Comparison of ENCODE assay signal across 8 mouse cellular contexts in genomic region chr3:103393283-103394060, GRCm38 (mm10).
A peak's percentile ranks its signal among the peaks of the same experiment; 100 is the strongest.
DNase-seq lines count a peak whose midpoint lies in the region; ATAC-seq and TF ChIP-seq lines count a peak whose summit lies in the region.

No protein-coding gene starts in this region.

- H3K4me3 ChIP-seq in lung, embryonic 16.5 days (ENCODE audit: low read length) = no peak overlapping the region
- no peak overlapping the region for H3K4me3 ChIP-seq in forebrain, embryonic 13.5 days
- no peak overlapping the region for H3K4me3 ChIP-seq in limb, embryonic 12.5 days (replicated peaks)
- H3K4me3 ChIP-seq in stomach, postnatal 0 days (ENCODE audit: low read depth, low read length) = no peak overlapping the region

- 79% methylated on average over 14 of the region's 14 CpGs for WGBS in lung, embryonic 16.5 days
- WGBS in forebrain, embryonic 13.5 days = 84% methylated on average over 14 of the region's 14 CpGs
- 76% methylated on average over 14 of the region's 14 CpGs for WGBS in limb, embryonic 12.5 days
- WGBS in stomach, postnatal 0 days = 86% methylated on average over 14 of the region's 14 CpGs

- no peaks in the 10 kb centered on the region for H3K36me3 ChIP-seq in lung, embryonic 16.5 days (ENCODE audit: control insufficient read depth, insufficient read depth, low read length)
- H3K36me3 ChIP-seq in forebrain, embryonic 13.5 days (ENCODE audit: poor library complexity, severe bottlenecking) = no peaks in the 10 kb centered on the region
- no peaks in the 10 kb centered on the region for H3K36me3 ChIP-seq in limb, embryonic 12.5 days
- no peaks in the 10 kb centered on the region for H3K36me3 ChIP-seq in stomach, postnatal 0 days (ENCODE audit: control insufficient read depth, insufficient read depth, low read length)

- no peaks in the 10 kb centered on the region for H3K27me3 ChIP-seq in lung, embryonic 16.5 days (ENCODE audit: control insufficient read depth, insufficient read depth, low read depth, low read length)
- H3K27me3 ChIP-seq in forebrain, embryonic 13.5 days = no peaks in the 10 kb centered on the region
- no peaks in the 10 kb centered on the region for H3K27me3 ChIP-seq in limb, embryonic 12.5 days
- no peaks in the 10 kb centered on the region for H3K27me3 ChIP-seq in stomach, postnatal 0 days (ENCODE audit: control insufficient read depth, insufficient read depth, low read length)

- peak; percentile 35 for TF ChIP-seq CTCF in stomach, postnatal 0 days (IDR thresholded peaks at IDR 0.05; ENCODE audit: low read depth)

- no peak overlapping the region for H3K9ac ChIP-seq in lung, embryonic 16.5 days (ENCODE audit: low read length)
- H3K9ac ChIP-seq in forebrain, embryonic 13.5 days = no peak overlapping the region
- H3K9ac ChIP-seq in limb, embryonic 12.5 days (replicated peaks) = no peak overlapping the region
- H3K9ac ChIP-seq in stomach, postnatal 0 days (ENCODE audit: low read length) = no peak overlapping the region

- no peaks in the 10 kb centered on the region for H3K9me3 ChIP-seq in lung, embryonic 16.5 days (ENCODE audit: control insufficient read depth, low read length)
- no peaks in the 10 kb centered on the region for H3K9me3 ChIP-seq in forebrain, embryonic 13.5 days (replicated peaks)
- no peaks in the 10 kb centered on the region for H3K9me3 ChIP-seq in limb, embryonic 12.5 days
- H3K9me3 ChIP-seq in stomach, postnatal 0 days (ENCODE audit: control insufficient read depth, low read length) = no peaks in the 10 kb centered on the region

- no peak for TF ChIP-seq EP300 in stomach, postnatal 0 days (optimal IDR thresholded peaks at IDR 0.05)

- 0 out of 2 replicates have a peak, but pooled peaks cover 2% of the 10 kb centered on the region for H3K4me1 ChIP-seq in lung, embryonic 16.5 days (replicated peaks; ENCODE audit: control insufficient read depth, insufficient read depth, low read length)
- no peaks in the 10 kb centered on the region for H3K4me1 ChIP-seq in forebrain, embryonic 13.5 days
- 0 out of 2 replicates have a peak, but pooled peaks cover 5% of the 10 kb centered on the region for H3K4me1 ChIP-seq in limb, embryonic 12.5 days (replicated peaks)
- no peaks in the 10 kb centered on the region for H3K4me1 ChIP-seq in stomach, postnatal 0 days (replicated peaks; ENCODE audit: control insufficient read depth, insufficient read depth)

- ATAC-seq in lung, embryonic 16.5 days (ENCODE audit: low read depth) = peak; percentile 54
- ATAC-seq in forebrain, embryonic 13.5 days = peak; percentile 61; the same call in 1 of the 2 replicates
- ATAC-seq in limb, embryonic 12.5 days (ENCODE audit: insufficient number of reproducible peaks, insufficient read depth, low FRiP score, low TSS enrichment, low read depth) = peak; percentile 54
- peak; percentile 32; the same call in 1 of the 2 replicates for ATAC-seq in stomach, postnatal 0 days (ENCODE audit: low FRiP score, low TSS enrichment)

- no peak overlapping the region for H3K4me2 ChIP-seq in lung, embryonic 16.5 days (ENCODE audit: low read depth, low read length)
- H3K4me2 ChIP-seq in forebrain, embryonic 13.5 days = no peak overlapping the region
- H3K4me2 ChIP-seq in limb, embryonic 12.5 days = no peak overlapping the region
- H3K4me2 ChIP-seq in stomach, postnatal 0 days (replicated peaks; ENCODE audit: low read depth) = no peak overlapping the region

- no peak overlapping the region for H3K27ac ChIP-seq in lung, embryonic 16.5 days (ENCODE audit: low read length)
- no peak overlapping the region for H3K27ac ChIP-seq in forebrain, embryonic 13.5 days
- no peak overlapping the region for H3K27ac ChIP-seq in limb, embryonic 12.5 days
- no peak overlapping the region for H3K27ac ChIP-seq in stomach, postnatal 0 days (replicated peaks)

- DNase-seq in lung, postnatal 4 days = no peak
- DNase-seq in stomach, postnatal 0 days (ENCODE audit: low spot score) = no peak
- DNase-seq in right cerebral cortex, postnatal 36 days (ENCODE audit: low spot score in 2 of 2) = no peak
- DNase-seq in urinary bladder, postnatal 25 days (ENCODE audit: low spot score) = no peak
- no peak for DNase-seq in spleen, adult 18-20 months
